Mouse (Mus musculus) embryonic fibroblast, embryonic 13.5 days (primary cell): Measurements from ENCODE around the gene Cmtm8.

ENCODE experiments used
- CTCF ChIP-seq: IDR thresholded peaks from 2 replicates; pipeline ENCODE4 v1.5.1; 2011; ENCODE audit warnings: mild to moderate bottlenecking, control low read depth, low read length, moderate library complexity, borderline replicate concordance; ENCODE audit not compliant: insufficient read depth
- POLR2A ChIP-seq: IDR thresholded peaks from 2 replicates; pipeline ENCODE4 v1.6.1; 2011; ENCODE audit warnings: low read depth, mild to moderate bottlenecking, control low read depth, low read length, moderate library complexity

DNA sequence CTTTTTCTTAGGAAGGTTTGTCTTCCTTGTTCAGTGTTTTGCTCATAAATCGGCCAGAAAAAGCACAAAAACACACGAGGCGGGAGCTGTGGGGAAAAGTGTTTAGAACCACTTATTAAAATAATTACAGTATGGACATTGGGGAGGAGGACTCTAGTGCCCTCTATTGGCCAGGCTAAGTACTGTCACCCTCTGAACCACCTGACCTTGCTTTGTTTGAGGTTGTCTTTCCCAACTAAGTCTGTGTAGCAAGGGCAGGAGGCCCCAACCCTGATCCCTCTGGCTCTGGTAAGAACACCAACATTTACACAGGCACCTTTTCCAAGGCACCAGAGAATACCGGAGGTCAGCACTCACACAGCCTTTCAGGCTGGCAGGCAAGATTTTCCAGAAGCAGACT lies 28.6 kb downstream of the Cmtm8 start:
- TF ChIP-seq POLR2A (no peak), CTCF (peak; percentile 25; the same call in 1 of the 2 replicates)
